Mouse (Mus musculus) liver, embryonic 12.5 days (tissue): ENCODE data around the gene Inpp5a. TPM values are rescaled to one million over a fixed set of nuclear protein-coding genes. Genes with fewer than 3 reads are reported as not detected.

ENCODE experiments used
- ATAC-seq: fragments of 200-750 bp; cut with Nextera tagmentation; 2 replicates; pipeline ENCODE4 v1.8.0; 2017; ENCODE audit warnings: moderate number of reproducible peaks, mild to moderate bottlenecking, moderate library complexity
- H3K27ac ChIP-seq: fragments of 300-500 bp; sonication (generic); 2 replicates; pipeline ENCODE4 v1.5.1; 2016; ENCODE audit warnings: mild to moderate bottlenecking
- H3K27me3 ChIP-seq: fragments of 300-500 bp; sonication (generic); replicated peaks from 2 replicates; pipeline ENCODE4 v1.6.1; 2016; ENCODE audit warnings: mild to moderate bottlenecking, moderate library complexity
- H3K36me3 ChIP-seq: fragments of 300-500 bp; sonication (generic); 2 replicates; pipeline ENCODE4 v1.6.1; 2016; ENCODE audit warnings: mild to moderate bottlenecking, moderate library complexity
- H3K4me1 ChIP-seq: fragments of 300-500 bp; sonication (generic); 2 replicates; pipeline ENCODE4 v1.6.1; 2016
- H3K4me2 ChIP-seq: fragments of 300-500 bp; sonication (generic); 2 replicates; pipeline ENCODE4 v1.6.1; 2016; ENCODE audit warnings: mild to moderate bottlenecking, moderate library complexity
- H3K4me3 ChIP-seq: fragments of 300-500 bp; sonication (generic); 2 replicates; pipeline ENCODE4 v1.5.1; 2016; ENCODE audit warnings: mild to moderate bottlenecking, moderate library complexity
- H3K9ac ChIP-seq: fragments of 300-500 bp; sonication (generic); 2 replicates; pipeline ENCODE4 v1.6.1; 2016; ENCODE audit warnings: mild to moderate bottlenecking, moderate library complexity
- H3K9me3 ChIP-seq: fragments of 300-500 bp; sonication (generic); replicated peaks from 2 replicates; pipeline ENCODE4 v1.6.1; 2016; ENCODE audit warnings: mild to moderate bottlenecking, moderate library complexity
- WGBS: fragments of 180-500 bp; shearing (Covaris S2); methylation state at CpG from one replicate; pipeline ENCODE4 v1.1.7; 2016; ENCODE audit not compliant: insufficient replicate concordance; 5-methylcytosine and 5-hydroxymethylcytosine counted together
- polyA plus RNA-seq: library from polyadenylated mRNA; unstranded; fragments of >200 nt; fragmentation: Nextera tagmentation; extraction: Ambion mirVana; gene quantifications from 2 replicates; pipeline ENCODE4 v1.2.1, GENCODE M21; 2016

The Inpp5a gene
- polyA plus RNA-seq, 1 experiment from 2014 or later: 10.1 TPM

GRCm38 (mm10) chr7:139582595-139582994 is 193.7 kb downstream of the Inpp5a start, which contains the start of gene Nkx6-2:
TSS of gene Nkx6-2 (minus strand) at chr7:139582797.
- Histone ChIP-seq H3K4me1 (peaks cover 18% of the 10 kb centered on the region), H3K4me2 (peak within 1 kb of the TSS; percentile 53), H3K27ac (no peak within 1 kb of the TSS), H3K4me3 (peak within 1 kb of the TSS; percentile 40), H3K9ac (no peak within 1 kb of the TSS), H3K9me3 (no peaks in the 10 kb centered on the region), H3K36me3 (peaks cover 9% of the 10 kb centered on the region), H3K27me3 (peaks cover 100% of the 10 kb centered on the region)
- ATAC-seq: 0 out of 2 replicates have a peak, but pooled peaks have one; percentile 35
- WGBS: under 1% methylated on average over 56 of the region's 56 CpGs

- H3K4me3 ChIP-seq: no peak overlapping the region
- no peaks in the 10 kb centered on the region for H3K9me3 ChIP-seq
- no peak overlapping the region for H3K9ac ChIP-seq
- H3K4me2 ChIP-seq: no peak overlapping the region
- H3K27me3 ChIP-seq: peaks cover 100% of the 10 kb centered on the region
- H3K4me1 ChIP-seq: peaks cover 18% of the 10 kb centered on the region
- WGBS: 16% methylated on average over 17 of the region's 17 CpGs
- H3K36me3 ChIP-seq: peaks cover 4% of the 10 kb centered on the region
- no peak for ATAC-seq
- H3K27ac ChIP-seq: no peak overlapping the region
Observed at GRCm38 (mm10) chr7:139583094-139583737, 194.3 kb downstream of the Inpp5a start.

DNA sequence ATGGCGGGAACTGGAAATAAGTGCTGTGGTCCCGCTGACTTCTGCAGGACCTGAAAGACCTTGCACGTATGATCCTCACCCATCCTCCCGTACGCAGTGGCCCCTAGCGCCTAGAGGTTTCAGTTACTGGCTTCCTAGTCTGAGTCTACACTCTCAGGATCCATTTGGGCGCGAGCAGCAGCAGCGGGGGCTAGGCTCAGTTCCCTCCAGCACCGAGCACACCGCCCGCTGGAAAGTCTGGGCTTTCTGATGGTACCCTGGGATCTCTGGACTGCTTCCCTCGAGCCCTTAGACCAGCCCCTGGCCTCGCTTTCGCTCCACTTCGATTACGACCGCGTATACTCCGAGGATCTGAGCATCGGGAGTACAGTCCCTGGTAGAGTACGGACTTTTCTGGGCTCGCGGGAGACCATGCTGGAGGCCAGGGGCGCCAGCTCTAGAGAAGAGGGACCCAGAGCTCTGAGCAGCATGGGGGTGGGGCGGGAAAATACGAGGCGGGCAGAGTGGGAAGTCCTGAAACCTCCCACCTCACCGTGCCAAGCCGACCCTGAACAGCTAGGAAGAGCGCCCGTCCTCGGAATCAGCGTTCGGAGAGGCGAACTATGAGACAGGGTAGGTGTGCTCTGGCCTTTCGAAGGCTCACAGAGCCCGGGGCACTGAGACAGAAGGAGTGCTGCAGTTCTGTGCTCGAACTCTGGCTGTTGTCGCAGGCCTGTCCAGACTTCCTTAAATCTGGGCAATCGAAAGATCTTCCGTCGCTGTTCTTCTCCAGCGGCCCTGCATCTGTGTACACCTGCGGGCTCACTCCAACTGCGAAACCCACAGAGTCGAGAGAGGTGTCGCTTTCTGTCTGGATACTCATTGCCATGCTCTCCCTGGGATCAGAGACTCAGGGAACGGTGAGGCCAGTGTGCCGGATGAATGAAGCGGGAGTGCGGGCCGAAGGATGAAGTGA is 195.6 kb downstream of the Inpp5a start:
- no peak overlapping the region for H3K4me3 ChIP-seq
- 3% methylated on average over 53 of the region's 53 CpGs for WGBS
- H3K9me3 ChIP-seq: no peaks in the 10 kb centered on the region
- H3K4me1 ChIP-seq: peaks cover 18% of the 10 kb centered on the region
- H3K27me3 ChIP-seq: peaks cover 100% of the 10 kb centered on the region
- no peak for ATAC-seq
- H3K4me2 ChIP-seq: 0 out of 2 replicates have a peak overlapping the region, but pooled peaks have one; percentile 8
- no peak overlapping the region for H3K9ac ChIP-seq
- no peak overlapping the region for H3K27ac ChIP-seq
- no peaks in the 10 kb centered on the region for H3K36me3 ChIP-seq

DNA sequence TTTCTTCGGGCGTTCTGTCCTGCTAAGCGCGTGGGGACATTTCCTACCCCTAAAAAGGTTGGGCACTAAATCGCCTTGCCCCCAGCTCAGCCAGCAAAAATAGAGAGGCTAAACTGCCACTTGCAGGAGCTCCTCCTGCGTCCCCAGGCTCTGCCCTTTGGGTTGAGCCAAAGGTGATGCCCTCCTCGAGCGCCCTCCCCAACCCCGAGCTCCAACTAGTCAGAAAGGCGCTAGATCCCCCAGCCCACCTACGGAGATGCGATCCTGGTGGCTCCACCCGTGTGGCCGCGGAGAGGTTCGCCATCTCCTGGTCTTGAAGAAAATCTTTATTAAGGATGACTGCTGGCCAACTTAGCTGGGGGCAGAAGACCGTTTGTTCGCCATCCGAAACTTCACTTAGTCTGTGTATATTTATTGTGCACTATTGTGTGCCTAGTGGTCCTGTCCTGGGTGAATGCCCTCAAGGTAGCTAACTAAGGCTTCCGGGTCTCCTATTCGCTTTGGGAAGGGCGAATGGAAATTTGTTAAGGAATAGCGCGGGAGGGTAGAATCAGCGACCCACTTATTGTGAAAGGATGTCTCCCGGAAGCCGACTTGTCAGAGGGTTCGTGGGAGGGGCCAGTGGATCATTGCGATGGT is 196.4 kb downstream of the Inpp5a start:
- Histone ChIP-seq H3K27me3 (peaks cover 99% of the 10 kb centered on the region), H3K4me1 (peaks cover 18% of the 10 kb centered on the region), H3K27ac (no peak overlapping the region), H3K9me3 (no peaks in the 10 kb centered on the region), H3K4me2 (no peak overlapping the region), H3K9ac (no peak overlapping the region), H3K36me3 (no peaks in the 10 kb centered on the region), H3K4me3 (no peak overlapping the region)
- WGBS: 6% methylated on average over 29 of the region's 29 CpGs
- no peak for ATAC-seq

- no peaks in the 10 kb centered on the region for H3K9me3 ChIP-seq
- 36% methylated on average over 7 of the region's 7 CpGs for WGBS
- H3K4me3 ChIP-seq: no peak overlapping the region
- H3K9ac ChIP-seq: no peak overlapping the region
- ATAC-seq: no peak
- no peak overlapping the region for H3K4me2 ChIP-seq
- no peak overlapping the region for H3K27ac ChIP-seq
- peaks cover 73% of the 10 kb centered on the region for H3K27me3 ChIP-seq
- no peaks in the 10 kb centered on the region for H3K4me1 ChIP-seq
- H3K36me3 ChIP-seq: no peaks in the 10 kb centered on the region
Observed at GRCm38 (mm10) chr7:139587919-139588318, 199.0 kb downstream of the Inpp5a start.

DNA sequence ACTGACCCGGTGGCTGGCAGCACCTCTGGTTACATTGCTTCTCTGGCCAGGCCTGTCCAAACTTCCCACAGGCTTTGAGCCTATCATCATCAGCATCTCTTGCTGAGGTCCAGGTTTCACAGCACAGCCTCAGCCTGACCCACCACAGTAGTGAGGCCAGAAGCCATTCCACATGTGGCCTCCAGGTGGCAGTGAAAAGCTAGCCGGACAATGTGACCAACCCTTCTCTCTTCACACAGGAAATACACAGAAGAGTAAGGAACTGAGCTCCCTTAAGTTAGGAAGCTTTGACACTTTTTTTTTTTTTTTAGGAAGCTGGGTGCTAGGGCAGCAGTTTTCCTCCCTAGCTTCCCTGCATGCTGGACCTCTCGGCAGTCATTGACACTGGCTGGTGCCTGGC is 201.4 kb downstream of the Inpp5a start:
- Histone ChIP-seq H3K4me2 (no peak overlapping the region), H3K9ac (no peak overlapping the region), H3K27me3 (peaks cover 61% of the 10 kb centered on the region), H3K27ac (no peak overlapping the region), H3K36me3 (no peaks in the 10 kb centered on the region), H3K4me3 (no peak overlapping the region), H3K4me1 (no peaks in the 10 kb centered on the region), H3K9me3 (no peaks in the 10 kb centered on the region)
- peak; percentile 35; the same call in 1 of the 2 replicates for ATAC-seq
- WGBS: 25% methylated on average over 3 of the region's 3 CpGs

DNA sequence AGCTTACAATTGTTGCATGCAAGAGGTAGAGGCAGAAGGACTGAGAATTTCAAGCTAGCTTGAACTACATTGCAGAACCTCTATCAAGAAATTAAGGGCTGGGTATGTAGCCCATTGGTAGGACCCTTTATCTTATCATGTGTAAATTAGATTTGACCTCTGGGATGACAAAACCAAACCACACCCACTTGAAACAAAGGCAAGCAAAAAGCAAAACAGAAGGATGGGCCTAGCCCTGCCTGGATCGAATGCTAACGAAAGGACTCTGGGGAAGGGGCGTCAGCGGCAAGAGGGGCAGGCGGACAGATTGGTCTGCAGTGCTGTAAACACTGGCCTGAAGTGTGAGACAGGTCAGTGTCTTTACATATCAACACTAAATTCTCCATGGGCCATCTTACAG is 202.4 kb downstream of the Inpp5a start:
- Histone ChIP-seq H3K4me3 (no peak overlapping the region), H3K36me3 (no peaks in the 10 kb centered on the region), H3K4me1 (no peaks in the 10 kb centered on the region), H3K4me2 (no peak overlapping the region), H3K9me3 (no peaks in the 10 kb centered on the region), H3K9ac (no peak overlapping the region), H3K27me3 (peaks cover 58% of the 10 kb centered on the region), H3K27ac (no peak overlapping the region)
- no peak for ATAC-seq
- WGBS: 59% methylated on average over 5 of the region's 5 CpGs

DNA sequence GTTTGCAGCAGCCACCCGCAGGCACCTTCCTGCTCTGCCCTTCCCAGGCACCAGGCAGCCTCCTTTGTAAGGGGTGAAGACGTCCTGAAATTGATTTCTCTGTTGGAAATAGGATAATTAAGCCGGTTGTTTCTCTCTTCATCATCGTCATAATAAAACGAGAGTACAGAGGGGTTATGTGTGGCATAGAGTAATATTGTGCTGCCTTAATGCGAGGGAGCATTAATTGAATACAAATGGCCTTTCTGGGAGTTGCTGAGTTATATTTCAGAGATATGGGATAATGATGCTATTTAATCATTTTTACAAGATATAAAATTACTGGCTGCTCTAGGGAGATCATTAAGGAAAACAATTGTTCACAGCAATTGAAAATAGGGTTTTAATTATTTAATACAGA is 206.4 kb downstream of the Inpp5a start:
- Histone ChIP-seq H3K27me3 (peaks cover 27% of the 10 kb centered on the region; the same call in 1 of the 2 replicates), H3K9ac (no peak overlapping the region), H3K9me3 (no peaks in the 10 kb centered on the region), H3K4me2 (no peak overlapping the region), H3K36me3 (no peaks in the 10 kb centered on the region), H3K4me3 (no peak overlapping the region), H3K4me1 (no peaks in the 10 kb centered on the region), H3K27ac (no peak overlapping the region)
- no peak for ATAC-seq
- WGBS: 48% methylated on average over 6 of the region's 6 CpGs

DNA sequence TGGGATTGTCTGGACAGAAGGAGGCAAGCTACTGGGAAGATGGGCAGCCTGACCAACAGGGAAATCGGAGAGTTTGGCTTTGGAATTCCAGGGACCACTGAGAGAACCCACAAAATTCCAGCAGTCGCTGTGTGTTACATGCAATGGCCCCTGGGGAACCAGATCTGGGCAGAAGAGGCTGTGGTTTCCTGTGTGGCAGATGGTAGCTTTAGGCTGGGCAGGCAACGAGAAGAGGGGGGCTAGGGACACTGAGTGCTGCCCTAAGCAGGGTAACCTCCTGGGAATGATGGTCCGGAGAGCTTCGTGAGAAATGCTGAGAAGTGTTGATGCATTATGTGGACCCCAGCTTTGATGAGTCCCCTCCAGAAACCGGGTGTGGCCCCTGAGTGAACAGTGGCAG is 207.0 kb downstream of the Inpp5a start:
- WGBS: 39% methylated on average over 6 of the region's 6 CpGs
- ATAC-seq: no peak

GRCm38 (mm10) chr7:139610328-139610727 is 221.4 kb downstream of the Inpp5a start:
- Histone ChIP-seq H3K9me3 (no peaks in the 10 kb centered on the region), H3K4me1 (no peaks in the 10 kb centered on the region), H3K9ac (no peak overlapping the region), H3K4me2 (no peak overlapping the region), H3K36me3 (no peaks in the 10 kb centered on the region), H3K4me3 (no peak overlapping the region), H3K27me3 (no peaks in the 10 kb centered on the region), H3K27ac (no peak overlapping the region)
- 46% methylated on average over 2 of the region's 2 CpGs for WGBS
- ATAC-seq: no peak

More for the DNA sequence above, 207.0 kb downstream of the Inpp5a start:
- Histone ChIP-seq H3K36me3 (no peaks in the 10 kb centered on the region), H3K9ac (no peak overlapping the region), H3K9me3 (no peaks in the 10 kb centered on the region), H3K4me3 (no peak overlapping the region), H3K4me1 (no peaks in the 10 kb centered on the region), H3K27me3 (peaks cover 27% of the 10 kb centered on the region; the same call in 1 of the 2 replicates), H3K27ac (no peak overlapping the region), H3K4me2 (no peak overlapping the region)

- H3K27me3 ChIP-seq: no peaks in the 10 kb centered on the region
- H3K4me2 ChIP-seq: no peak overlapping the region
- H3K27ac ChIP-seq: no peak overlapping the region
- 58% methylated on average over 12 of the region's 12 CpGs for WGBS
- H3K9ac ChIP-seq: no peak overlapping the region
- H3K4me3 ChIP-seq: no peak overlapping the region
- no peaks in the 10 kb centered on the region for H3K4me1 ChIP-seq
- no peaks in the 10 kb centered on the region for H3K9me3 ChIP-seq
- H3K36me3 ChIP-seq: no peaks in the 10 kb centered on the region
- ATAC-seq: 0 out of 2 replicates have a peak, but pooled peaks have one; percentile 35
Observed at GRCm38 (mm10) chr7:139615767-139616766, 227.2 kb downstream of the Inpp5a start.
